Mouse (Mus musculus): ENCODE measurements at regions not wholly inside any gene's neighbourhood (a gene's known extent, or its start where the extent isn't known, plus 50 kb on each side); places are given as distances from the start of the nearest gene placed in this dataset.

DNA sequence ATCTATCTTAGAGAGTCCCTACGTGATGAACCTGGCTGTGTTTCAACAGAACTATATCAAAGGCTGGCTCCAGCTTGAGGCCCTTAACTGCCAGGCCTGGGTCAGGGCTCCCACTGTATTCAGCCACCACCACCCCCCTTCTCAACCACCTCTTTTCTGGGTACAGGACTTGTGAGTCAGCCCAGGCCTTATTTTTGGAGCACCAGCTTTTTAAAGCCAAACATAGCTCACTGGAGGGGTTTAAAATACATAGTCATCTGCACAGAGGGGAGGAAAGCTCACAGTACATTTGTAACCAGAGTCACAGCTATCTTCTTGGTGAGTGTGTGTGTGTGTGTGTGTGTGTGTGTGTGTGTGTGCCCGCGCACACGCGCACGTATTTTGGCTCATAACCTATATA is 509.0 kb downstream of the Adam3 start:
- WGBS = 94% methylated on average over 6 of the region's 6 CpGs
- no peaks in the 10 kb centered on the region for H3K4me1 ChIP-seq (ENCODE audit: control insufficient read depth, insufficient read depth, low read length)
- TF ChIP-seq POLR2A (IDR thresholded peaks at IDR 0.05; ENCODE audit: extremely low read depth, insufficient read depth, low read length) = no peak
- TF ChIP-seq CTCF (IDR thresholded peaks at IDR 0.05; ENCODE audit: low read depth, low read length) = no peak
- no peak overlapping the region for H3K9ac ChIP-seq (ENCODE audit: low read depth, low read length)
- no peak overlapping the region for H3K27ac ChIP-seq (replicated peaks; ENCODE audit: insufficient read depth, low read depth, low read length)
- no peaks in the 10 kb centered on the region for H3K36me3 ChIP-seq (ENCODE audit: control insufficient read depth, insufficient read depth, low read length)
- H3K4me3 ChIP-seq (ENCODE audit: insufficient read depth, low read depth, low read length) = no peak overlapping the region
- H3K27me3 ChIP-seq (ENCODE audit: control insufficient read depth, insufficient read depth, low read length) = no peaks in the 10 kb centered on the region; the same call in 1 of the 2 replicates
- DNase-seq (ENCODE audit: extremely low read depth, low read depth, low spot score) = no peak
- H3K79me2 ChIP-seq (ENCODE audit: control insufficient read depth, insufficient read depth, low read length) = no peaks in the 10 kb centered on the region

DNA sequence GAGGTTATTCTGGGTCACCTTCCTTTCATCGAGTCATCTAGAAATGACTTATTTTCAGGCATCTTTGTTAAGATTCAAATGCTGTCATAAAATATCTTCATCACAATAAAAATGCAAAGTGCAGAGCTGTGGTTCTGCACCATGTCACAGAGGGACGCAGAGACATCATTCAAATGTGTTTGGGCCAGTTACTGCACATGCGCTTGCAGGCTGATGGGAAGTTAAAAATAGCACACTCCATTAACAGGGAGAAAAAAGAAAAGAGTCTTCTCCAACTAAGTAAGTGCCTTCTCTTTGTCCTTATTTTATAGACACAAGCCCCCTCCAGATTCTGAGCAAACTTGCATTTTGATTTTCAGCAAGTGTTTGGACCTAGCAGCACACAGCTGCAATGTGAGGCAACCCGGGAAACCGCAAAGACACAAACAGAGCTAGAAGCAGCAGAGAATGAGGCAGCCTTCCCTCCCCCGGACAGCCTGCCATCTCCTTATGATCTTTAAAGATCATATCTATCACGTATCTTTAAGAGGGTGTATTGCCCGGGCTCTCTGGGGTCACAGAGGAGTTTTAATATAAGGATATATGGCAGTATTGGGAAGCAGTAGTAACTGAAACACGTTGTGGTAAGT is 510.0 kb downstream of the Adam3 start:
- H3K9ac ChIP-seq (ENCODE audit: low read depth, low read length) = no peak overlapping the region
- WGBS = 81% methylated on average over 9 of the region's 9 CpGs
- no peak overlapping the region for H3K27ac ChIP-seq (replicated peaks; ENCODE audit: insufficient read depth, low read depth, low read length)
- H3K4me3 ChIP-seq (ENCODE audit: insufficient read depth, low read depth, low read length) = no peak overlapping the region
- no peaks in the 10 kb centered on the region for H3K36me3 ChIP-seq (ENCODE audit: control insufficient read depth, insufficient read depth, low read length)
- TF ChIP-seq POLR2A (IDR thresholded peaks at IDR 0.05; ENCODE audit: extremely low read depth, insufficient read depth, low read length) = no peak
- no peak for TF ChIP-seq CTCF (IDR thresholded peaks at IDR 0.05; ENCODE audit: low read depth, low read length)
- H3K79me2 ChIP-seq (ENCODE audit: control insufficient read depth, insufficient read depth, low read length) = no peaks in the 10 kb centered on the region
- no peaks in the 10 kb centered on the region for H3K4me1 ChIP-seq (ENCODE audit: control insufficient read depth, insufficient read depth, low read length)
- no peak for DNase-seq (ENCODE audit: extremely low read depth, low read depth, low spot score)
- no peaks in the 10 kb centered on the region; the same call in 1 of the 2 replicates for H3K27me3 ChIP-seq (ENCODE audit: control insufficient read depth, insufficient read depth, low read length)

DNA sequence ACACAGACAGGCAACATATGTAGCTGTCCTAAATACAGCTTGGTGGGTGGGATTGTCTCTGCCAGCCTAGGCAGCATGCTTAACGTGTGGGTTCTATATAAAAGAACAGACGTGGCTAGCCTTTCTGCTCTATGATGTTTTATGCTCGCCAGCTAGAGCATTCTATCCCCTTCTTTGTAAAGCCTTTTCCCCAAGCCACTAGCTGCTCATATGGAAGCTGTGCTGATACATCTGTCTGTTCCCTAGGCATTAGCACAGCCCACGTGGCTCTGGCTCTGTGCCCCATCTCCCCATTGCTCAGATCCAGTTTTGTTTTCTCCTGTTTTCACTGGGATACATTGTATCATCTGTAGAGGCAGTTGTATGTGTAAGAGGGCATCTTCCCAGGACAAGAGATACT is 511.3 kb downstream of the Adam3 start:
- Histone ChIP-seq H3K9ac (ENCODE audit: low read depth, low read length) (no peak overlapping the region), H3K4me3 (ENCODE audit: insufficient read depth, low read depth, low read length) (no peak overlapping the region), H3K4me1 (ENCODE audit: control insufficient read depth, insufficient read depth, low read length) (no peaks in the 10 kb centered on the region), H3K36me3 (ENCODE audit: control insufficient read depth, insufficient read depth, low read length) (no peaks in the 10 kb centered on the region), H3K27me3 (ENCODE audit: control insufficient read depth, insufficient read depth, low read length) (no peaks in the 10 kb centered on the region; the same call in 1 of the 2 replicates), H3K79me2 (ENCODE audit: control insufficient read depth, insufficient read depth, low read length) (no peaks in the 10 kb centered on the region), H3K27ac (replicated peaks; ENCODE audit: insufficient read depth, low read depth, low read length) (no peak overlapping the region)
- 75% methylated on average over 4 of the region's 4 CpGs for WGBS
- DNase-seq (ENCODE audit: extremely low read depth, low read depth, low spot score) = no peak
- TF ChIP-seq CTCF (IDR thresholded peaks at IDR 0.05; ENCODE audit: low read depth, low read length) (no peak), POLR2A (IDR thresholded peaks at IDR 0.05; ENCODE audit: extremely low read depth, insufficient read depth, low read length) (no peak)

DNA sequence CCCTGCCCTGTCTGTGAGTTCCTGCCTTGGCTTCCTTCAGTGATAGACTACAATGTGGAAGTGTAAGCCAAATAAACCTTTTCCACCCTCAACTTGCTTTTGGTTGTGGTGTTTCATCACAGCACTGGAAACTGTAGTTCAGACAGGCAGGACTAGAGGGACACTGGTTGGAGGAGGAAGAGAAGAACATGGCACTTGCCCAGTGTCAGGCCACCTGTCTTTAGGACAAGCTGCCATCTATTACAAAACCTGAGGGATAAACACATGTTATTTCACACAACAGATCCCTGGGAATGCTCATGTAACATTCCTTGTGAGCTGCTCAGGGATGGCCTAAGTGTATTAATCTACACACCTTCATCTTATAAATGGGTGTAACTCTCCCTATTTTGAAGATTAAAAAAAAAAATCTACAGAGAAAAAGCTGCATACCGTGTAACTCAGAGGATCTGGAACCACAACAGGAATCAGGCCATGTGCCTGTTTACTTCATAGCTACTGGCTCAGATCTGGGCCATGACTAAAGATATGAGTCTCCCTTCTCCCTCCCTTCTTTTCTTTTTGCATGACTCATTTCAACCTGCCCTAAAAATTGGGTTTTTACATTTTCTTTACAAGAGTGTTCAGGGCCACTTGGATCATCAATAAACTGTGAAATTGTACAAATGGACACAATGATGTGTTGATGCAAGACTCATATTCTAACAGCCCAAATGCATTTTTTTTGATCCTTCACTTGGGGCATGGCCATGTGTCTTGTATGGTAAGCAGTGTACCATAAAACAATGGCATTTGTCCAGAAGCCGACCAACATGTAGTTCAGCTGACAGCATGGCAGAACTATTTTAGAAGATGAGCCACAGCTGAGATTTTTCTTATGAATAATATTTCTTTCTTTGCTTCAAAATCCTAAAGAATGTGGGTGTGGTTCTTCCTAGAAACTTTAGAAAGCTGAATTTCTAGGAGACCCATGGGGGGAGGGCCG is 513.1 kb downstream of the Adam3 start:
- TF ChIP-seq CTCF (IDR thresholded peaks at IDR 0.05; ENCODE audit: low read depth, low read length) (no peak), POLR2A (IDR thresholded peaks at IDR 0.05; ENCODE audit: extremely low read depth, insufficient read depth, low read length) (no peak)
- WGBS = 85% methylated on average over 3 of the region's 3 CpGs

DNA sequence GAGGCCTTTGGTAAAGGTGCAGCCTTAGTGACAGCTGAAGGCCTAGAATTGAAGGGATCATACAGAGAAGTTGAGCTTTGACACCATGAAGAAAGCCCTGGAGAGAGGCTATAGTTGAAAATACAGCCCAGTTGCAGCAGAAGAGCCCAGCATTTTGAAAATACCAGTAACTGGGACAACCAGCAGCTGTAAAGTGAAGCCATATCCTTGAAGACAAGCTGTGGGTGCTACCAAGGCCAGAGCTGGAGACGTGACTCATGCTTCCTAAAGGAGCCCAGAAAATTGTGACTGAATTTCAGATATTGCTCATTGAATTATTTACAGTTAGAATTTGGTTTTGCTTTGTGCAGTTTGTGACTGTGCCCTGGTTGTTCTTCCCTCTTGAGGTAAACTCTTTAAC is 514.6 kb downstream of the Adam3 start:
- no peaks in the 10 kb centered on the region for H3K4me1 ChIP-seq (ENCODE audit: control insufficient read depth, insufficient read depth, low read length)
- 70% methylated on average over 1 of the region's 1 CpGs for WGBS

More for the DNA sequence above, 513.1 kb downstream of the Adam3 start:
- Histone ChIP-seq H3K4me1 (ENCODE audit: control insufficient read depth, insufficient read depth, low read length) (no peaks in the 10 kb centered on the region), H3K9ac (ENCODE audit: low read depth, low read length) (no peak overlapping the region), H3K79me2 (ENCODE audit: control insufficient read depth, insufficient read depth, low read length) (no peaks in the 10 kb centered on the region), H3K27ac (replicated peaks; ENCODE audit: insufficient read depth, low read depth, low read length) (no peak overlapping the region), H3K36me3 (ENCODE audit: control insufficient read depth, insufficient read depth, low read length) (no peaks in the 10 kb centered on the region), H3K27me3 (ENCODE audit: control insufficient read depth, insufficient read depth, low read length) (no peaks in the 10 kb centered on the region), H3K4me3 (ENCODE audit: insufficient read depth, low read depth, low read length) (no peak overlapping the region)
- no peak for DNase-seq (ENCODE audit: extremely low read depth, low read depth, low spot score)

More for the DNA sequence above, 514.6 kb downstream of the Adam3 start:
- no peak for DNase-seq (ENCODE audit: extremely low read depth, low read depth, low spot score)
- H3K4me3 ChIP-seq (ENCODE audit: insufficient read depth, low read depth, low read length) = no peak overlapping the region
- H3K9ac ChIP-seq (ENCODE audit: low read depth, low read length) = no peak overlapping the region
- H3K27me3 ChIP-seq (ENCODE audit: control insufficient read depth, insufficient read depth, low read length) = no peaks in the 10 kb centered on the region
- no peak for TF ChIP-seq CTCF (IDR thresholded peaks at IDR 0.05; ENCODE audit: low read depth, low read length)
- no peak for TF ChIP-seq POLR2A (IDR thresholded peaks at IDR 0.05; ENCODE audit: extremely low read depth, insufficient read depth, low read length)
- no peak overlapping the region for H3K27ac ChIP-seq (replicated peaks; ENCODE audit: insufficient read depth, low read depth, low read length)
- no peaks in the 10 kb centered on the region for H3K36me3 ChIP-seq (ENCODE audit: control insufficient read depth, insufficient read depth, low read length)
- H3K79me2 ChIP-seq (ENCODE audit: control insufficient read depth, insufficient read depth, low read length) = no peaks in the 10 kb centered on the region

All from liver, adult 2 months (tissue).